Mouse (Mus musculus) spleen, adult 10 weeks (tissue): Measurements from ENCODE around the gene Yod1. TPM values are rescaled to one million over a fixed set of nuclear protein-coding genes. Genes with fewer than 3 reads are reported as not detected.

Experiments
- polyA plus RNA-seq: library from polyadenylated mRNA; stranded (reverse); fragments of 350-450 nt; fragmentation: Illumina TruSeq; extraction: RNeasy Lipid Tissue Mini Kit (QIAGEN cat#74804); gene quantifications from one replicate; pipeline ENCODE4 v1.2.3, GENCODE M21; 2015; ENCODE audit warnings: low replicate concordance; ENCODE audit not compliant: insufficient read depth

Gene Yod1
- 14.2 TPM for polyA plus RNA-seq

DNA sequence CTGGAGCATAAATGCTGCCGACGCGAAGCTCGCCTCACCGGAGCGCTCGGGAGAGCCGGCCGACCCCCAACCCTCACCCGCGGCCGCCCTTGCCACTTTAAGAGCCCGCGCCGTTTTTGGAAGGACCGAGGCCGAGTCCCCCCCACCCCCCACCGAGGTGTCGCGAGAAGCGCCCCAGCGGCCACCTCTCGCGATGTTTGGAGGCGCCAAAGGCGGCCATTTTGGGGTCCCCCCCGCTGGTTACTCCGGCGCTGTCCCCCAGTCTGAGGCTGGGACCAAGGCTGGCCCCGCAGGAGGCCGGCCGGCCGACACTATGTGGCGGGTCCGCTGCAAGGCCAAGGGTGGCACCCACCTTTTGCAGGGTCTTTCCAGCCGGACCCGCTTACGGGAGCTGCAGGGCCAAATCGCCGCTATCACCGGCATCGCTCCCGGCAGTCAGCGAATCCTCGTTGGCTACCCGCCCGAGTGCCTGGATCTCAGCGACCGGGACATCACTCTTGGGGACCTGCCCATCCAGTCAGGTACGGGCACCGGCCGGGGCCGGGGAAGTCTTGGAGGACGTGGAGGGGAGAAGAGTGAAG lies at the start of gene Yod1:
Gene Yod1, plus strand, starts transcription at position 37 of the 581 bp plus-strand sequence.

DNA sequence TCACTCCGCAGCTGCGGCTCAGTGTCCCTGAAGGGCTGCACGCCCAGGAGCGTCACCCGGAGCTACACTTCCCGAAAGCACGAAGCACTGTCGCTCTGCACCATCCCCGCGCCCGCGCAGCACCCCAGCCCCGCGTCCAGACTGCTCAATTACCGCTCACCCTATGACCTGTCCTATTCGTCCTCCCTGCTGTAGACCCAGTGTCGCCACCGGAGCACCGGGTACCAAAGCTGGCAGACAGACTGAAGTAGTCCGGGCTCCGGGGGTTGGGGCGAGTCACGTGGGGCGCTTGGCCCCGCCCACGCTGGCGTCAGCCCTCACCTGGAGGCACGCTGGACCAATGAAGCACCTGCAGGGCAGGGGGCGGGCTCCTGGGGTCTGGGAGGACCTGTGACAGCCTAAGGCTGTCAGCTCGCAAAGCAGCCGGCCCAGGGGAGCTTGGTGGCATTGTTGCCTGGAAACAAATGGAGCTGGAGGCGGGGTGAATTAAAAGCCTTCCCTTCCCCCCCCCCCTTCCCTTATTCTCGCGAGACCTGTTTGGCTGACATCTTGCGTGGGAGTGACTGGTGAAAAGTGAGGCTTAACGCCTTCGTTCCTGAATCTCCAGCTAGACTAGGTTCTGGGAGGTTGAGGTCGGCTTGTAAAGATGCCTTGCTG lies 1.4 kb upstream of the Yod1 start, which contains the start of gene Gm29427:
Gene Gm29427, minus strand, starts transcription at position 239 of the 657 bp plus-strand sequence.

DNA sequence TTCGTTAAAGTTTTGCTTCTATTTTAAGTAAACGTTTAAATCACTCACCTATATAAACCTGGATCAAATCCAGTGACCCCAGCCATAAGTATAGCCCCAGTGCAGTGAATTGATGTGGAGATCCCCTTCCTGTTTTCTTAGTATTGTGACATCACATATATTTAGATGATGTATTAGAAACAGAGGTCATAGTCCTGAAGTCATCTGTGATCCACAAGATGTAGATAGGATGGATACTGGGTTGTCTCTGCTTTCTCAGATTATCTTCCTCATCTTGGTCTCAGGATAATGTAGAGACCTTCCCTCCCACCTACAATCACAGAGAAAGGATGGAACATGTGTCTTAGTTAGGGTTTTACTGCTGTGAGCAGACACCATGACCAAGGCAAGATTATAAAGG lies 12.0 kb downstream of the Yod1 start, which contains the start of gene Pfkfb2:
Gene Pfkfb2, minus strand, starts transcription at position 101 of the 400 bp plus-strand sequence.

DNA sequence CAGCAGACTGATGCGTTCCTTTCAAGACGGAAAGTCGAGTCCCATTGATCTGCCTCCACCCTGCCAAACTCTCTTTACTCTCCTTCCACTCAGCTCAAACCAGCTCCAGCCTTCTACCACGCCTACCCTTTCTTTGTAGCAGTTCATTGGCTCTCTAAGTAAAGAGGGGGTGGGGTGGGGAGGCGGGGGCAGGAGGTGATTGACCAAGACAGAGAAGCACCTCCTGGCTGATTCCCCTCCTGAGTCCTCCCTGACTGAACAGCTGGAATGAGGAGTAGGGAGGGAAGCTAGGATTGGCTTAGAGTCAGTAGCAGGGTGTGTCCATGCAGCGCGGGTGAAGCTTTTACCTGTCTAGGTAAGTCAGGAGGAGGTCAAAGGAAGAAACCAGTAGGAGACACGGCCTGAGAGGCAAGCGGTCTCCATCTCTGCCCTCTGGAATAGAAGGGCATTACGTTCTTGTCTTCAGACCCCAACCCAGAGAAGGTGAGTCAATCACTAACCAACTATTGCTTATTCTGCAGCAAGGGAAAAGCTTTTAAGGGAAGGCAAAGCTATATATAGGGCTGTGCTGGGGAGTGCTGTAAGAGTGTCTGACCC lies 14.7 kb downstream of the Yod1 start, which contains the start of gene AA986860:
Gene AA986860, plus strand, starts transcription at position 236 of the 597 bp plus-strand sequence.

Other genes with a start within 250 kb of the Yod1 start
- gene Zp3r, start 87.7 kb upstream of the Yod1 start, polyA plus RNA-seq: not detected
- gene C4bp, start 55.7 kb upstream of the Yod1 start, polyA plus RNA-seq: not detected
- gene Gm29427, start 1.5 kb upstream of the Yod1 start, polyA plus RNA-seq: 0.28 TPM
- 23.9 TPM for gene Pfkfb2, start 11.9 kb downstream of the Yod1 start, polyA plus RNA-seq
- gene AA986860, start 14.6 kb downstream of the Yod1 start, polyA plus RNA-seq: 0.59 TPM
- 3.6 TPM for gene Fcamr, start 83.6 kb downstream of the Yod1 start, polyA plus RNA-seq
- gene Pigr, start 109.4 kb downstream of the Yod1 start, polyA plus RNA-seq: 1.0 TPM
- gene Fcmr, start 148.3 kb downstream of the Yod1 start, polyA plus RNA-seq: 489 TPM
- gene Il24, start 170.1 kb downstream of the Yod1 start, polyA plus RNA-seq: not detected
- not detected for gene Il20, start 194.1 kb downstream of the Yod1 start, polyA plus RNA-seq
- not detected for gene Il19, start 222.8 kb downstream of the Yod1 start, polyA plus RNA-seq